Mouse (Mus musculus) kidney, embryonic 16.5 days (tissue): ENCODE data around the gene Fgfr2. TPM values are rescaled to one million over a fixed set of nuclear protein-coding genes. Genes with fewer than 3 reads are reported as not detected.

Experiments used
- ATAC-seq: fragments of 200-750 bp; cut with Nextera tagmentation; 2 replicates; pipeline ENCODE4 v1.8.0; 2017; ENCODE audit warnings: moderate TSS enrichment; ENCODE audit not compliant: low FRiP score, low TSS enrichment
- H3K27ac ChIP-seq: fragments of 300-500 bp; sonication (generic); 2 replicates; pipeline ENCODE4 v1.5.1; 2014; ENCODE audit warnings: low read length
- H3K27me3 ChIP-seq: fragments of 300-500 bp; sonication (generic); 2 replicates; pipeline ENCODE4 v1.6.1; 2014; ENCODE audit warnings: low read length, control low read depth, mixed read lengths; ENCODE audit not compliant: insufficient read depth
- H3K36me3 ChIP-seq: fragments of 300-500 bp; sonication (generic); 2 replicates; pipeline ENCODE4 v1.6.1; 2014; ENCODE audit warnings: low read length, control low read depth, mixed read lengths; ENCODE audit not compliant: insufficient read depth
- H3K4me1 ChIP-seq: fragments of 300-500 bp; sonication (generic); 2 replicates; pipeline ENCODE4 v1.6.1; 2014; ENCODE audit warnings: low read length, control low read depth, mixed read lengths; ENCODE audit not compliant: insufficient read depth
- H3K4me2 ChIP-seq: fragments of 300-500 bp; sonication (generic); replicated peaks from 2 replicates; pipeline ENCODE4 v1.6.1; 2014; ENCODE audit warnings: low read depth, low read length
- H3K4me3 ChIP-seq: fragments of 300-500 bp; sonication (generic); 2 replicates; pipeline ENCODE4 v1.5.1; 2014; ENCODE audit warnings: mild to moderate bottlenecking, low read length
- H3K9ac ChIP-seq: fragments of 300-500 bp; sonication (generic); replicated peaks from 2 replicates; pipeline ENCODE4 v1.6.1; 2014; ENCODE audit warnings: low read length
- H3K9me3 ChIP-seq: fragments of 300-500 bp; sonication (generic); 2 replicates; pipeline ENCODE4 v1.6.1; 2016; ENCODE audit warnings: low read length, control low read depth
- WGBS: fragments of 180-500 bp; shearing (Covaris S2); extraction: QIAGEN DNeasy Blood & Tissue Kit; methylation state at CpG from one replicate; pipeline ENCODE4 v1.1.7; 2014; 5-methylcytosine and 5-hydroxymethylcytosine counted together
- polyA plus RNA-seq: library from polyadenylated mRNA; unstranded; fragments of >200 nt; fragmentation: Nextera tagmentation; extraction: Ambion mirVana; gene quantifications from 2 replicates; pipeline ENCODE4 v1.2.1, GENCODE M21; 2015

The Fgfr2 gene
- polyA plus RNA-seq, 1 experiment from 2014 or later, result 118 TPM

- whole genome bisulfite sequencing, result under 1% methylated on average over 62 of the region's 65 CpGs
- ATAC-seq, result peak; percentile 52; the same call in 1 of the 2 replicates
- Histone ChIP-seq H3K4me1 (peaks cover 30% of the 10 kb centered on the region), H3K9me3 (no peaks in the 10 kb centered on the region), H3K27me3 (peaks cover 92% of the 10 kb centered on the region), H3K27ac (no peak within 1 kb of the TSS), H3K36me3 (no peaks in the 10 kb centered on the region), H3K9ac (no peak within 1 kb of the TSS), H3K4me2 (peak within 1 kb of the TSS; percentile 57), H3K4me3 (peak within 1 kb of the TSS; percentile 41)
Observed at GRCm38 (mm10) chr7:131542115-131542871, 1580.9 kb downstream of the Fgfr2 start, which contains the start of gene Hmx3. Gene Hmx3, plus strand, starts transcription at chr7:131542867.

- no peaks in the 10 kb centered on the region for H3K36me3 ChIP-seq
- H3K4me3 ChIP-seq, result peak overlapping the region; percentile 41
- no peaks in the 10 kb centered on the region for H3K9me3 ChIP-seq
- no peak for ATAC-seq
- peak overlapping the region; percentile 57 for H3K4me2 ChIP-seq
- H3K4me1 ChIP-seq, result peaks cover 30% of the 10 kb centered on the region
- no peak overlapping the region for H3K27ac ChIP-seq
- peaks cover 89% of the 10 kb centered on the region for H3K27me3 ChIP-seq
- under 1% methylated on average over 41 of the region's 41 CpGs for WGBS
- H3K9ac ChIP-seq, result no peak overlapping the region
Observed at GRCm38 (mm10) chr7:131541184-131542114, 1581.7 kb downstream of the Fgfr2 start.

GRCm38 (mm10) chr7:131539979-131540378 lies 1583.2 kb downstream of the Fgfr2 start:
- 0% methylated on average over 7 of the region's 7 CpGs for WGBS
- Histone ChIP-seq H3K4me2 (no peak overlapping the region), H3K4me1 (peaks cover 30% of the 10 kb centered on the region), H3K4me3 (no peak overlapping the region), H3K27ac (no peak overlapping the region), H3K36me3 (no peaks in the 10 kb centered on the region), H3K27me3 (peaks cover 79% of the 10 kb centered on the region), H3K9ac (no peak overlapping the region), H3K9me3 (no peaks in the 10 kb centered on the region)
- ATAC-seq, result no peak; the same call in 1 of the 2 replicates

- no peaks in the 10 kb centered on the region for H3K9me3 ChIP-seq
- WGBS, result 67% methylated on average over 2 of the region's 2 CpGs
- H3K36me3 ChIP-seq, result no peaks in the 10 kb centered on the region
- no peak for ATAC-seq
- no peaks in the 10 kb centered on the region for H3K27me3 ChIP-seq
- H3K27ac ChIP-seq, result no peak overlapping the region
- no peak overlapping the region for H3K4me2 ChIP-seq
- no peak overlapping the region for H3K4me3 ChIP-seq
- no peak overlapping the region for H3K9ac ChIP-seq
- H3K4me1 ChIP-seq, result no peaks in the 10 kb centered on the region
Observed at GRCm38 (mm10) chr7:131503739-131504138, 1619.4 kb downstream of the Fgfr2 start.

- Histone ChIP-seq H3K4me1 (no peaks in the 10 kb centered on the region), H3K4me2 (no peak overlapping the region), H3K27me3 (no peaks in the 10 kb centered on the region), H3K27ac (no peak overlapping the region), H3K9me3 (no peaks in the 10 kb centered on the region), H3K36me3 (no peaks in the 10 kb centered on the region), H3K4me3 (no peak overlapping the region), H3K9ac (no peak overlapping the region)
- WGBS, result 94% methylated on average over 5 of the region's 5 CpGs
- ATAC-seq, result no peak
Observed at GRCm38 (mm10) chr7:131478403-131478802, 1644.7 kb downstream of the Fgfr2 start.

- Histone ChIP-seq H3K36me3 (no peaks in the 10 kb centered on the region), H3K9me3 (no peaks in the 10 kb centered on the region), H3K27me3 (no peaks in the 10 kb centered on the region), H3K4me1 (no peaks in the 10 kb centered on the region), H3K9ac (no peak overlapping the region), H3K27ac (no peak overlapping the region), H3K4me3 (no peak overlapping the region), H3K4me2 (no peak overlapping the region)
- ATAC-seq, result no peak
- WGBS, result 14% methylated on average over 8 of the region's 8 CpGs
Observed at GRCm38 (mm10) chr7:131477140-131477539, 1646.0 kb downstream of the Fgfr2 start.

- ATAC-seq, result no peak
- WGBS, result 91% methylated on average over 5 of the region's 5 CpGs
- no peak overlapping the region for H3K9ac ChIP-seq
- H3K4me2 ChIP-seq, result no peak overlapping the region
- H3K4me1 ChIP-seq, result no peaks in the 10 kb centered on the region
- H3K36me3 ChIP-seq, result no peaks in the 10 kb centered on the region
- H3K27me3 ChIP-seq, result no peaks in the 10 kb centered on the region
- H3K9me3 ChIP-seq, result no peaks in the 10 kb centered on the region
- no peak overlapping the region for H3K4me3 ChIP-seq
- H3K27ac ChIP-seq, result no peak overlapping the region
Observed at GRCm38 (mm10) chr7:131471551-131471950, 1651.6 kb downstream of the Fgfr2 start.

- Histone ChIP-seq H3K27me3 (no peaks in the 10 kb centered on the region), H3K4me2 (no peak overlapping the region), H3K27ac (no peak overlapping the region), H3K4me1 (no peaks in the 10 kb centered on the region), H3K36me3 (no peaks in the 10 kb centered on the region), H3K9ac (no peak overlapping the region), H3K9me3 (no peaks in the 10 kb centered on the region), H3K4me3 (no peak overlapping the region)
- 79% methylated on average over 3 of the region's 3 CpGs for WGBS
- ATAC-seq, result no peak
Observed at GRCm38 (mm10) chr7:131469506-131469905, 1653.6 kb downstream of the Fgfr2 start.

GRCm38 (mm10) chr7:131467312-131467711 lies 1655.8 kb downstream of the Fgfr2 start:
- Histone ChIP-seq H3K4me1 (no peaks in the 10 kb centered on the region), H3K9ac (no peak overlapping the region), H3K36me3 (no peaks in the 10 kb centered on the region), H3K9me3 (no peaks in the 10 kb centered on the region), H3K4me2 (no peak overlapping the region), H3K27me3 (no peaks in the 10 kb centered on the region), H3K4me3 (no peak overlapping the region), H3K27ac (no peak overlapping the region)
- WGBS, result 88% methylated on average over 3 of the region's 3 CpGs
- no peak for ATAC-seq
